Mouse (Mus musculus): ENCODE data around the gene Kdm6b.

- TF ChIP-seq POLR2A (IDR thresholded peaks at IDR 0.05; ENCODE audit: low read depth, low read length) (no peak; the same call in 1 of the 2 replicates), CTCF (IDR thresholded peaks at IDR 0.05; ENCODE audit: borderline replicate concordance, insufficient read depth, low read length) (no peak)
These were observed 2.4 kb downstream of the Kdm6b start for GRCm38 (mm10) chr11:69411073-69411535.
